Mouse (Mus musculus): Measurements from ENCODE around the gene Garem2. TPM values are rescaled to one million over a fixed set of nuclear protein-coding genes. Genes with fewer than 3 reads are reported as not detected.

Garem2 gene
- polyA plus RNA-seq (2012): 0.02 and 0.15 TPM in 2 replicates

GRCm38 (mm10) chr5:30104841-30105667 lies at the start of gene Garem2:
Gene Garem2 (plus strand): TSS chr5:30105161.

GRCm38 (mm10) chr5:30072825-30073821 lies 31.8 kb upstream of the Garem2 start, which contains the start of gene Tyms:
Gene Tyms (minus strand): TSS chr5:30073617.

GRCm38 (mm10) chr5:30105668-30106300 lies 823 bp downstream of the Garem2 start, which contains the start of gene 3110082J24Rik:
Gene 3110082J24Rik (minus strand): TSS chr5:30106086.

GRCm38 (mm10) chr5:30154474-30155394 lies 49.8 kb downstream of the Garem2 start, which contains the start of the genes Hadha and Hadhb:
Gene Hadha (minus strand): TSS chr5:30155162.
Gene Hadhb (plus strand): TSS chr5:30155248.

Other genes starting within 250 kb of the Garem2 start
- 0.17 TPM in 1 of 2 replicates, not detected in the other for gene Il6, start 92.0 kb upstream of the Garem2 start, polyA plus RNA-seq (2012)
- gene Tyms, start 31.5 kb upstream of the Garem2 start, polyA plus RNA-seq (2012): 19.0 and 26.2 TPM in 2 replicates
- not detected in 2 replicates for gene 3110082J24Rik, start 925 bp downstream of the Garem2 start, polyA plus RNA-seq (2012)
- gene Hadha, start 50.0 kb downstream of the Garem2 start, polyA plus RNA-seq (2012): 36.5 and 39.9 TPM in 2 replicates
- 33.1 and 37.9 TPM in 2 replicates for gene Hadhb, start 50.1 kb downstream of the Garem2 start, polyA plus RNA-seq (2012)
- 0.03 and 0.11 TPM in 2 replicates for gene Adgrf3, start 100.6 kb downstream of the Garem2 start, polyA plus RNA-seq (2012)
- gene Selenoi, start 127.4 kb downstream of the Garem2 start, polyA plus RNA-seq (2012): 0.73 and 1.8 TPM in 2 replicates
- gene Drc1, start 176.2 kb downstream of the Garem2 start, polyA plus RNA-seq (2012): 0.03 TPM in 1 of 2 replicates, not detected in the other

Measured in megakaryocyte-erythroid progenitor cell, adult 5 weeks (primary cell).